Mouse (Mus musculus) skeletal muscle tissue, adult 2 months (tissue): Measurements from ENCODE around the gene Slc16a12.
"Not testable (repeated sequence)": the region's sequence is repeated elsewhere in the genome, so short reads cannot be mapped to it uniquely, and the experiment has no call there.

Source experiments
- DNase-seq: peaks from one replicate; pipeline ENCODE4 v3.0.0-alpha.2; 2012; ENCODE audit warnings: low read depth, low spot score

Gene Slc16a12

GRCm38 (mm10) chr19:34673476-34673875, 73.6 kb downstream of the Slc16a12 start:
- DNase-seq, result no peak

GRCm38 (mm10) chr19:34666127-34666526, 81.0 kb downstream of the Slc16a12 start:
- peak; percentile 33 for DNase-seq

- DNase-seq, result no peak
These were observed 84.3 kb downstream of the Slc16a12 start for GRCm38 (mm10) chr19:34662740-34663139.

GRCm38 (mm10) chr19:34662067-34662507, 85.0 kb downstream of the Slc16a12 start:
- DNase-seq, result peak; percentile 74

- DNase-seq, result no peak
These were observed 90.4 kb downstream of the Slc16a12 start for GRCm38 (mm10) chr19:34656511-34657298.

- DNase-seq, result no peak
These were observed 91.8 kb downstream of the Slc16a12 start for GRCm38 (mm10) chr19:34655227-34655805.

GRCm38 (mm10) chr19:34650997-34651396, 96.1 kb downstream of the Slc16a12 start:
- DNase-seq, result no peak

- no peak for DNase-seq
These were observed 96.8 kb downstream of the Slc16a12 start for GRCm38 (mm10) chr19:34650276-34650675.

GRCm38 (mm10) chr19:34647630-34648029, 99.5 kb downstream of the Slc16a12 start:
- DNase-seq, result not testable (repeated sequence)

- DNase-seq, result no peak
These were observed 104.5 kb downstream of the Slc16a12 start for GRCm38 (mm10) chr19:34642616-34643015.

- DNase-seq, result peak; percentile 36
These were observed 106.5 kb downstream of the Slc16a12 start, which contains the start of the genes Ifit1bl2 and Ifit1 for GRCm38 (mm10) chr19:34640623-34641022. Gene Ifit1bl2, minus strand, starts transcription at chr19:34640743. Gene Ifit1, plus strand, starts transcription at chr19:34640871.

GRCm38 (mm10) chr19:34636933-34637557, 110.0 kb downstream of the Slc16a12 start:
- peak; percentile 38 for DNase-seq

- DNase-seq, result no peak
These were observed 113.6 kb downstream of the Slc16a12 start for GRCm38 (mm10) chr19:34633484-34633883.

GRCm38 (mm10) chr19:34631487-34631886, 115.6 kb downstream of the Slc16a12 start:
- DNase-seq, result no peak

GRCm38 (mm10) chr19:34627496-34627895, 119.6 kb downstream of the Slc16a12 start:
- DNase-seq, result no peak

- no peak for DNase-seq
These were observed 122.4 kb downstream of the Slc16a12 start for GRCm38 (mm10) chr19:34624663-34625062.

- no peak for DNase-seq
These were observed 123.3 kb downstream of the Slc16a12 start for GRCm38 (mm10) chr19:34623781-34624180.

- no peak for DNase-seq
These were observed 126.2 kb downstream of the Slc16a12 start for GRCm38 (mm10) chr19:34620871-34621270.
